Mouse (Mus musculus) kidney, embryonic 16.5 days (tissue): ENCODE results near the gene Gcnt4. TPM values are rescaled to one million over a fixed set of nuclear protein-coding genes. Genes with fewer than 3 reads are reported as not detected.
A peak's percentile ranks its signal among the peaks of the same experiment; 100 is the strongest.

Experiments used
- ATAC-seq: fragments of 200-750 bp; cut with Nextera tagmentation; 2 replicates; pipeline ENCODE4 v1.8.0; 2017; ENCODE audit warnings: moderate TSS enrichment; ENCODE audit not compliant: low FRiP score, low TSS enrichment
- H3K27ac ChIP-seq: fragments of 300-500 bp; sonication (generic); 2 replicates; pipeline ENCODE4 v1.5.1; 2014; ENCODE audit warnings: low read length
- H3K27me3 ChIP-seq: fragments of 300-500 bp; sonication (generic); 2 replicates; pipeline ENCODE4 v1.6.1; 2014; ENCODE audit warnings: low read length, control low read depth, mixed read lengths; ENCODE audit not compliant: insufficient read depth
- H3K36me3 ChIP-seq: fragments of 300-500 bp; sonication (generic); 2 replicates; pipeline ENCODE4 v1.6.1; 2014; ENCODE audit warnings: low read length, control low read depth, mixed read lengths; ENCODE audit not compliant: insufficient read depth
- H3K4me1 ChIP-seq: fragments of 300-500 bp; sonication (generic); 2 replicates; pipeline ENCODE4 v1.6.1; 2014; ENCODE audit warnings: low read length, control low read depth, mixed read lengths; ENCODE audit not compliant: insufficient read depth
- H3K4me2 ChIP-seq: fragments of 300-500 bp; sonication (generic); replicated peaks from 2 replicates; pipeline ENCODE4 v1.6.1; 2014; ENCODE audit warnings: low read depth, low read length
- H3K4me3 ChIP-seq: fragments of 300-500 bp; sonication (generic); 2 replicates; pipeline ENCODE4 v1.5.1; 2014; ENCODE audit warnings: mild to moderate bottlenecking, low read length
- H3K9ac ChIP-seq: fragments of 300-500 bp; sonication (generic); replicated peaks from 2 replicates; pipeline ENCODE4 v1.6.1; 2014; ENCODE audit warnings: low read length
- H3K9me3 ChIP-seq: fragments of 300-500 bp; sonication (generic); 2 replicates; pipeline ENCODE4 v1.6.1; 2016; ENCODE audit warnings: low read length, control low read depth
- WGBS: fragments of 180-500 bp; shearing (Covaris S2); extraction: QIAGEN DNeasy Blood & Tissue Kit; methylation state at CpG from one replicate; pipeline ENCODE4 v1.1.7; 2014; 5-methylcytosine and 5-hydroxymethylcytosine counted together
- polyA plus RNA-seq: library from polyadenylated mRNA; unstranded; fragments of >200 nt; fragmentation: Nextera tagmentation; extraction: Ambion mirVana; gene quantifications from 2 replicates; pipeline ENCODE4 v1.2.1, GENCODE M21; 2015

Gcnt4 gene
- polyA plus RNA-seq, 1 experiment from 2014 or later: 1.7 TPM

GRCm38 (mm10) chr13:96943571-96943970 lies 19.1 kb downstream of the Gcnt4 start:
- Histone ChIP-seq H3K27me3 (no peaks in the 10 kb centered on the region), H3K36me3 (no peaks in the 10 kb centered on the region), H3K27ac (0 out of 2 replicates have a peak overlapping the region, but pooled peaks have one; percentile 7), H3K4me2 (no peak overlapping the region), H3K4me1 (peaks cover 4% of the 10 kb centered on the region; the same call in 1 of the 2 replicates), H3K4me3 (no peak overlapping the region), H3K9me3 (no peaks in the 10 kb centered on the region), H3K9ac (no peak overlapping the region)
- 31% methylated on average over 3 of the region's 3 CpGs for WGBS
- no peak for ATAC-seq

- H3K4me1 ChIP-seq: peaks cover 4% of the 10 kb centered on the region; the same call in 1 of the 2 replicates
- ATAC-seq: no peak
- no peaks in the 10 kb centered on the region for H3K36me3 ChIP-seq
- no peak overlapping the region for H3K9ac ChIP-seq
- 79% methylated on average over 4 of the region's 4 CpGs for WGBS
- no peak overlapping the region for H3K4me3 ChIP-seq
- no peak overlapping the region for H3K4me2 ChIP-seq
- H3K9me3 ChIP-seq: no peaks in the 10 kb centered on the region
- no peak overlapping the region for H3K27ac ChIP-seq
- H3K27me3 ChIP-seq: no peaks in the 10 kb centered on the region
These were observed 21.3 kb downstream of the Gcnt4 start for GRCm38 (mm10) chr13:96945748-96946147.

GRCm38 (mm10) chr13:96947722-96948121 lies 23.2 kb downstream of the Gcnt4 start:
- H3K27ac ChIP-seq: no peak overlapping the region
- ATAC-seq: no peak
- H3K9ac ChIP-seq: no peak overlapping the region
- H3K9me3 ChIP-seq: no peaks in the 10 kb centered on the region
- H3K4me2 ChIP-seq: no peak overlapping the region
- H3K4me1 ChIP-seq: peaks cover 4% of the 10 kb centered on the region; the same call in 1 of the 2 replicates
- no peaks in the 10 kb centered on the region for H3K27me3 ChIP-seq
- H3K4me3 ChIP-seq: no peak overlapping the region
- H3K36me3 ChIP-seq: no peaks in the 10 kb centered on the region
- WGBS: 71% methylated on average over 7 of the region's 7 CpGs

GRCm38 (mm10) chr13:96951880-96952279 lies 27.4 kb downstream of the Gcnt4 start:
- H3K36me3 ChIP-seq: no peaks in the 10 kb centered on the region
- H3K9me3 ChIP-seq: no peaks in the 10 kb centered on the region
- H3K27me3 ChIP-seq: no peaks in the 10 kb centered on the region
- H3K4me2 ChIP-seq: no peak overlapping the region
- no peak overlapping the region for H3K9ac ChIP-seq
- H3K4me3 ChIP-seq: no peak overlapping the region
- ATAC-seq: no peak
- no peaks in the 10 kb centered on the region for H3K4me1 ChIP-seq
- H3K27ac ChIP-seq: no peak overlapping the region
- 46% methylated on average over 2 of the region's 2 CpGs for WGBS

- Histone ChIP-seq H3K9me3 (no peaks in the 10 kb centered on the region), H3K9ac (no peak overlapping the region), H3K4me3 (no peak overlapping the region), H3K36me3 (no peaks in the 10 kb centered on the region), H3K4me2 (no peak overlapping the region), H3K4me1 (no peaks in the 10 kb centered on the region), H3K27ac (no peak overlapping the region), H3K27me3 (no peaks in the 10 kb centered on the region)
- ATAC-seq: no peak
- 71% methylated on average over 6 of the region's 6 CpGs for WGBS
These were observed 32.0 kb downstream of the Gcnt4 start for GRCm38 (mm10) chr13:96956466-96956865.

GRCm38 (mm10) chr13:96960019-96960418 lies 35.5 kb downstream of the Gcnt4 start:
- H3K36me3 ChIP-seq: no peaks in the 10 kb centered on the region
- H3K4me1 ChIP-seq: no peaks in the 10 kb centered on the region
- no peak overlapping the region for H3K4me3 ChIP-seq
- no peak overlapping the region for H3K27ac ChIP-seq
- no peaks in the 10 kb centered on the region for H3K27me3 ChIP-seq
- 92% methylated on average over 1 of the region's 1 CpGs for WGBS
- no peak overlapping the region for H3K9ac ChIP-seq
- ATAC-seq: no peak
- H3K9me3 ChIP-seq: no peaks in the 10 kb centered on the region
- H3K4me2 ChIP-seq: no peak overlapping the region

GRCm38 (mm10) chr13:96961366-96962157 lies 37.1 kb downstream of the Gcnt4 start:
- Histone ChIP-seq H3K27me3 (no peaks in the 10 kb centered on the region), H3K9me3 (no peaks in the 10 kb centered on the region), H3K4me3 (no peak overlapping the region), H3K4me1 (no peaks in the 10 kb centered on the region), H3K4me2 (no peak overlapping the region), H3K9ac (no peak overlapping the region), H3K36me3 (no peaks in the 10 kb centered on the region), H3K27ac (no peak overlapping the region)
- 80% methylated on average over 9 of the region's 9 CpGs for WGBS
- no peak for ATAC-seq

GRCm38 (mm10) chr13:96962801-96963200 lies 38.3 kb downstream of the Gcnt4 start:
- no peak for ATAC-seq
- 88% methylated on average over 5 of the region's 5 CpGs for WGBS
- Histone ChIP-seq H3K9me3 (no peaks in the 10 kb centered on the region), H3K4me2 (no peak overlapping the region), H3K36me3 (no peaks in the 10 kb centered on the region), H3K9ac (no peak overlapping the region), H3K27me3 (no peaks in the 10 kb centered on the region), H3K4me1 (no peaks in the 10 kb centered on the region), H3K27ac (no peak overlapping the region), H3K4me3 (no peak overlapping the region)

- no peak for ATAC-seq
- WGBS: 86% methylated on average over 7 of the region's 7 CpGs
- Histone ChIP-seq H3K27ac (no peak overlapping the region), H3K4me2 (no peak overlapping the region), H3K9ac (no peak overlapping the region), H3K4me1 (no peaks in the 10 kb centered on the region), H3K9me3 (no peaks in the 10 kb centered on the region), H3K27me3 (no peaks in the 10 kb centered on the region), H3K4me3 (no peak overlapping the region), H3K36me3 (no peaks in the 10 kb centered on the region)
These were observed 40.5 kb downstream of the Gcnt4 start for GRCm38 (mm10) chr13:96964981-96965380.

- WGBS: 77% methylated on average over 15 of the region's 15 CpGs
- ATAC-seq: no peak
- H3K36me3 ChIP-seq: no peaks in the 10 kb centered on the region
- no peaks in the 10 kb centered on the region for H3K27me3 ChIP-seq
- no peak overlapping the region for H3K4me2 ChIP-seq
- no peak overlapping the region for H3K27ac ChIP-seq
- no peak overlapping the region for H3K4me3 ChIP-seq
- no peaks in the 10 kb centered on the region for H3K4me1 ChIP-seq
- no peaks in the 10 kb centered on the region for H3K9me3 ChIP-seq
- H3K9ac ChIP-seq: no peak overlapping the region
These were observed 42.0 kb downstream of the Gcnt4 start for GRCm38 (mm10) chr13:96966210-96967089.
